Mouse (Mus musculus): Measurements from ENCODE around the gene Kcnn3. TPM values are rescaled to one million over a fixed set of nuclear protein-coding genes. Genes with fewer than 3 reads are reported as not detected.

Kcnn3 gene
- polyA plus RNA-seq, 1 experiment from 2014 or later = 4.4 TPM

DNA sequence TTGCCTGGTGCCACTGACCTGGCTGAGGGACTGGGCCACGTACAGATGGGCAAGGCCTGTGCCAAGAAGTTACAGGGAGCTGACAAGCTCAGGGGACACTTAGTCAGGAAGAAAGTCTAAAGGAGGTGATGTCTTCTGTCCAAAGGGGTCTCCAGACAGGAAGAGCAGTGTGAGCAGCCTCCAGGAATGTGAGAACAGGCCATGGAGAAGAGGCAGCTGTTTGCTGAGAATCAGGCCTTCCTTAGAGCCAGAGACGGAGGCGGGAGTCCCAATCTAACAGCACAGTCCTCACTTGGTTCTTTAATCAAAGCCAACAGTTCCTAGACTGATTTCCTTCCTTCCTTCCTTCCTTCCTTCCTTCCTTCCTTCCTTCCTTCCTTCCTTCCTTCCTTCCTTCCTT is 109.8 kb downstream of the Kcnn3 start:
- H3K9ac ChIP-seq (replicated peaks; ENCODE audit: low read depth, low read length) = no peak overlapping the region
- H3K27ac ChIP-seq (ENCODE audit: low read length) = peak overlapping the region; percentile 91
- no peak overlapping the region for H3K4me3 ChIP-seq (ENCODE audit: low read depth, low read length)
- no peak overlapping the region for H3K4me2 ChIP-seq (replicated peaks; ENCODE audit: low read depth, low read length)
- no peaks in the 10 kb centered on the region for H3K27me3 ChIP-seq (ENCODE audit: control insufficient read depth, insufficient read depth, low read length)
- no peak for ATAC-seq (ENCODE audit: insufficient number of reproducible peaks, insufficient read depth, low FRiP score, low read depth)
- H3K36me3 ChIP-seq (ENCODE audit: control insufficient read depth, insufficient read depth, low read length) = no peaks in the 10 kb centered on the region
- H3K4me1 ChIP-seq (ENCODE audit: control insufficient read depth, insufficient read depth, low read length) = peaks cover 31% of the 10 kb centered on the region; the same call in 1 of the 2 replicates
- 38% methylated on average over 3 of the region's 3 CpGs for WGBS
- no peaks in the 10 kb centered on the region for H3K9me3 ChIP-seq (ENCODE audit: control insufficient read depth, low read depth, low read length)

DNA sequence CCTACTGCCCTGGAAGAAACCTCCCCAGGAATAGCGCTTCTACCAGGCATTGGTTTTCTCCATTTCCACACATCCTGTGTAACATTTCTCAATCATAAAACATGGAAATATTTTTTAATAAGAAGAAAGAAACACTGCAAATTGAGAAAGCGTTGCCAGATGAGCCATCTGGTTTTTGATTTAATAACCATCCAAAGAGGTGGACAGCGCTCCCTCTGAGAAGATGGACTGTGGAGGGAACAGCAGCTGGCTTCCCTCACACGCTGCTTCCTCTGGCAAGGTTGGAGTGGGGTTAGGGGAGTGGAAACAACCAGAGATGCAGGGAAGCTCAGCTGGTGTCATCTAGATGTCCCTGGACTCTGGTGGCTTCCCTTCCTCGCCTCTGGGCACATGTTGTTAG is 111.8 kb downstream of the Kcnn3 start:
- Histone ChIP-seq H3K36me3 (ENCODE audit: control insufficient read depth, insufficient read depth, low read length) (no peaks in the 10 kb centered on the region), H3K9ac (replicated peaks; ENCODE audit: low read depth, low read length) (no peak overlapping the region), H3K4me1 (ENCODE audit: control insufficient read depth, insufficient read depth, low read length) (peaks cover 31% of the 10 kb centered on the region; the same call in 1 of the 2 replicates), H3K27me3 (ENCODE audit: control insufficient read depth, insufficient read depth, low read length) (no peaks in the 10 kb centered on the region), H3K27ac (ENCODE audit: low read length) (peak overlapping the region; percentile 82), H3K9me3 (ENCODE audit: control insufficient read depth, low read depth, low read length) (no peaks in the 10 kb centered on the region), H3K4me2 (replicated peaks; ENCODE audit: low read depth, low read length) (no peak overlapping the region), H3K4me3 (ENCODE audit: low read depth, low read length) (no peak overlapping the region)
- WGBS = 38% methylated on average over 5 of the region's 5 CpGs
- peak; percentile 65; the same call in 1 of the 2 replicates for ATAC-seq (ENCODE audit: insufficient number of reproducible peaks, insufficient read depth, low FRiP score, low read depth)

- WGBS = 82% methylated on average over 6 of the region's 6 CpGs
- no peak overlapping the region for H3K4me3 ChIP-seq (ENCODE audit: low read depth, low read length)
- H3K4me1 ChIP-seq (ENCODE audit: control insufficient read depth, insufficient read depth, low read length) = peaks cover 31% of the 10 kb centered on the region; the same call in 1 of the 2 replicates
- H3K9me3 ChIP-seq (ENCODE audit: control insufficient read depth, low read depth, low read length) = no peaks in the 10 kb centered on the region
- H3K36me3 ChIP-seq (ENCODE audit: control insufficient read depth, insufficient read depth, low read length) = no peaks in the 10 kb centered on the region
- H3K9ac ChIP-seq (replicated peaks; ENCODE audit: low read depth, low read length) = no peak overlapping the region
- no peaks in the 10 kb centered on the region for H3K27me3 ChIP-seq (ENCODE audit: control insufficient read depth, insufficient read depth, low read length)
- ATAC-seq (ENCODE audit: insufficient number of reproducible peaks, insufficient read depth, low FRiP score, low read depth) = no peak
- no peak overlapping the region for H3K27ac ChIP-seq (ENCODE audit: low read length)
- H3K4me2 ChIP-seq (replicated peaks; ENCODE audit: low read depth, low read length) = no peak overlapping the region
These were observed 113.6 kb downstream of the Kcnn3 start for GRCm38 (mm10) chr3:89633531-89633930.

- peak; percentile 64; the same call in 1 of the 2 replicates for ATAC-seq (ENCODE audit: insufficient number of reproducible peaks, insufficient read depth, low FRiP score, low read depth)
- no peaks in the 10 kb centered on the region for H3K9me3 ChIP-seq (ENCODE audit: control insufficient read depth, low read depth, low read length)
- WGBS = 86% methylated on average over 6 of the region's 6 CpGs
- no peak overlapping the region for H3K9ac ChIP-seq (replicated peaks; ENCODE audit: low read depth, low read length)
- no peak overlapping the region for H3K4me3 ChIP-seq (ENCODE audit: low read depth, low read length)
- H3K36me3 ChIP-seq (ENCODE audit: control insufficient read depth, insufficient read depth, low read length) = no peaks in the 10 kb centered on the region
- H3K4me1 ChIP-seq (ENCODE audit: control insufficient read depth, insufficient read depth, low read length) = peaks cover 31% of the 10 kb centered on the region; the same call in 1 of the 2 replicates
- no peaks in the 10 kb centered on the region for H3K27me3 ChIP-seq (ENCODE audit: control insufficient read depth, insufficient read depth, low read length)
- no peak overlapping the region for H3K4me2 ChIP-seq (replicated peaks; ENCODE audit: low read depth, low read length)
- H3K27ac ChIP-seq (ENCODE audit: low read length) = no peak overlapping the region
These were observed 114.0 kb downstream of the Kcnn3 start for GRCm38 (mm10) chr3:89633941-89634340.

DNA sequence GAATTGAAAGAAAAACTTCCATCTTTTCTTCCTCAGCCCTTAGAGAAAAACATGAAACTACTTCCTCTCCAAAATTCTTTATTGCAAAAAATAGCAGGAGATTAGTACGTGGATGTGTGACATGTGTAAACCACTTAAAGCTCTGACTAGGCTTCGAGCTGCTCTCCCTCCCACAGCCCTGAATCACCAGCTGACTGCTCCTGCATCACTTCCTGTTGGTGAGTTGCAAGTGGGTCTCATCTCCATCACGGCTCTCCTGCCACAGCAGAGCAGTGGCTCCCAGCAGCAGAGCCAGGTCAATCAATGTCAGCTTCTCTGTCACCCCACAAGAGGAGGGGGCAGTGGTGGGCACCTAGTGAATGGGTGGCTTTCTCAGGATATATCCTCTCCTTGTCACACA is 120.8 kb downstream of the Kcnn3 start:
- Histone ChIP-seq H3K27ac (ENCODE audit: low read length) (no peak overlapping the region), H3K9ac (replicated peaks; ENCODE audit: low read depth, low read length) (no peak overlapping the region), H3K4me1 (ENCODE audit: control insufficient read depth, insufficient read depth, low read length) (no peaks in the 10 kb centered on the region), H3K9me3 (ENCODE audit: control insufficient read depth, low read depth, low read length) (no peaks in the 10 kb centered on the region), H3K4me2 (replicated peaks; ENCODE audit: low read depth, low read length) (no peak overlapping the region), H3K4me3 (ENCODE audit: low read depth, low read length) (no peak overlapping the region), H3K27me3 (ENCODE audit: control insufficient read depth, insufficient read depth, low read length) (no peaks in the 10 kb centered on the region), H3K36me3 (ENCODE audit: control insufficient read depth, insufficient read depth, low read length) (no peaks in the 10 kb centered on the region)
- 16% methylated on average over 3 of the region's 3 CpGs for WGBS
- no peak for ATAC-seq (ENCODE audit: insufficient number of reproducible peaks, insufficient read depth, low FRiP score, low read depth)

GRCm38 (mm10) chr3:89643391-89643790 is 123.4 kb downstream of the Kcnn3 start:
- ATAC-seq (ENCODE audit: insufficient number of reproducible peaks, insufficient read depth, low FRiP score, low read depth) = no peak
- Histone ChIP-seq H3K4me2 (replicated peaks; ENCODE audit: low read depth, low read length) (no peak overlapping the region), H3K9me3 (ENCODE audit: control insufficient read depth, low read depth, low read length) (no peaks in the 10 kb centered on the region), H3K4me1 (ENCODE audit: control insufficient read depth, insufficient read depth, low read length) (peaks cover 23% of the 10 kb centered on the region), H3K4me3 (ENCODE audit: low read depth, low read length) (no peak overlapping the region), H3K27me3 (ENCODE audit: control insufficient read depth, insufficient read depth, low read length) (no peaks in the 10 kb centered on the region), H3K27ac (ENCODE audit: low read length) (no peak overlapping the region), H3K9ac (replicated peaks; ENCODE audit: low read depth, low read length) (no peak overlapping the region), H3K36me3 (ENCODE audit: control insufficient read depth, insufficient read depth, low read length) (no peaks in the 10 kb centered on the region)
- 39% methylated on average over 8 of the region's 8 CpGs for WGBS

DNA sequence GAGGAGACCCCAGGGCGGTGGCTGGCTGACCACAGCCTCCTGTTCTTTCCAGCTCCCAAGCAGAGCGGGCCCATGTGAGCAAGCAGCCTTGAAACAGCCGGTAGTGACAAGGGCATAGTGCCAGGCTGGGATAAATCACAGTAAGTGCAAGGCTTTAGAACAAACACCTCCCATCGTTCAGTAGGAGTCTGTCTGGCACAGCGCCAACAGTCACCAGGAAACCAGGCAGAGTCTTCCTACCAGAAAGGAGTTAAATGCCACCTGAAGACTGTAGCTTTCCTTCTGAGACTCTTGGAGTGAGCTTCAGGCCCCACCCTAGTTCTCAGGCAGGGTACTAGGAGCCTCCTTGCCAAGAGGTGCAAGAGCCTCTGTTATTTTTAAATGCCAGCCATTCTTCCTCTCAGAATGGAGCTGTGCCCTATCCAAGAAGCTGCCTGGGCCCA is 126.9 kb downstream of the Kcnn3 start:
- H3K4me3 ChIP-seq (ENCODE audit: low read depth, low read length) = no peak overlapping the region
- H3K9me3 ChIP-seq (ENCODE audit: control insufficient read depth, low read depth, low read length) = no peaks in the 10 kb centered on the region
- peak; percentile 51; the same call in 1 of the 2 replicates for ATAC-seq (ENCODE audit: insufficient number of reproducible peaks, insufficient read depth, low FRiP score, low read depth)
- H3K4me1 ChIP-seq (ENCODE audit: control insufficient read depth, insufficient read depth, low read length) = peaks cover 23% of the 10 kb centered on the region
- no peaks in the 10 kb centered on the region for H3K36me3 ChIP-seq (ENCODE audit: control insufficient read depth, insufficient read depth, low read length)
- no peak overlapping the region for H3K4me2 ChIP-seq (replicated peaks; ENCODE audit: low read depth, low read length)
- no peak overlapping the region for H3K9ac ChIP-seq (replicated peaks; ENCODE audit: low read depth, low read length)
- WGBS = 44% methylated on average over 5 of the region's 5 CpGs
- no peaks in the 10 kb centered on the region for H3K27me3 ChIP-seq (ENCODE audit: control insufficient read depth, insufficient read depth, low read length)
- H3K27ac ChIP-seq (ENCODE audit: low read length) = peak overlapping the region; percentile 66; the same call in 1 of the 2 replicates

DNA sequence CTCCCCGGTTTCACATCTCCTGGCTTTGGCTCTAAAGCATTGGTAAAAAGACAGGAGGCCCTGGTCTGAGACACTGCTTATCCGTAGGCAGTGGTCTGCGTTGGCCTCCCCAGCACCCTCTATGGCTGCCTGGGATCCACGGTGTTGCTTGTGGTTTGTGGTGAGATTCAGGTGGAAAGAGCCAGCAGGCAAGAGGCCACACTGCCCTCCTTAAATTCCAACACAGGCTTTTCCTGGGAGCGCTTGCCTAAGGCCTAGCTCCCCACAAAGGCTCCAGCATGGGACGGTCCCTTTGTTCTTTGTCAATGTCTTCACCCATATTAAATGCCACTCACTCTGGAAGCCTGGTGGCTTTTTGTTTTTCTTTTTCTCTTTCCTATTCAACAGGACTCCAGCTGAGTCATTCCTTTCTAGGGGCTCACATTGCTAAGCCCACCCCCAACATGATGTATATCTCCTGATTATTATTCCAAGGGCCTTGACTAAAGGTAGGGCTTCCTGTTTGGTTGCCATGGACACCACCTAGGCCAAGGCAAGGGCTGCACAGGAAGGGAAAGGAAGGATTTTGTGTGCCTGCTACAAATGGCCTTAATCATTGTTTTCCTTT is 127.4 kb downstream of the Kcnn3 start:
- Histone ChIP-seq H3K27me3 (ENCODE audit: control insufficient read depth, insufficient read depth, low read length) (no peaks in the 10 kb centered on the region), H3K4me2 (replicated peaks; ENCODE audit: low read depth, low read length) (no peak overlapping the region), H3K4me3 (ENCODE audit: low read depth, low read length) (no peak overlapping the region), H3K4me1 (ENCODE audit: control insufficient read depth, insufficient read depth, low read length) (peaks cover 23% of the 10 kb centered on the region), H3K27ac (ENCODE audit: low read length) (peak overlapping the region; percentile 66; the same call in 1 of the 2 replicates), H3K36me3 (ENCODE audit: control insufficient read depth, insufficient read depth, low read length) (no peaks in the 10 kb centered on the region), H3K9me3 (ENCODE audit: control insufficient read depth, low read depth, low read length) (no peaks in the 10 kb centered on the region), H3K9ac (replicated peaks; ENCODE audit: low read depth, low read length) (no peak overlapping the region)
- ATAC-seq (ENCODE audit: insufficient number of reproducible peaks, insufficient read depth, low FRiP score, low read depth) = no peak
- WGBS = 65% methylated on average over 6 of the region's 6 CpGs

DNA sequence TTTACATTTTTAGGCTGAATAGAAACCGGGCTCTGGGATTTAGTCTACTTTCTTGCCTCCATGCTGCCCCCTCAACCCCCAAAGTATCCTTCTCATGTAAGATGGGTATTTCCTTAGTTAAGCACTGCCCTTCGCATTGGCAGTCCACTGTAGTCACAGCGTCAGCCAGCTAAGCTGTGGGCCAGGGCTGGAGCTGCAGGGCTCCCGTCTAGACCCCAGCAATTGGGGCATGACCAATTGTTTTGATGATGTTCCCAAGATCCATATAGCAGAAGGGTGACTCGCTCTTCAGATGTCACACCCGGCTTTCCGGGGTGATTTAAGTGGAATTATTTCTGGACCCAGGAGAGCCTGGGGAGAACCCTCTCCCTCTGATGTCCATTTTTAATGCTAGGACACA is 129.9 kb downstream of the Kcnn3 start:
- H3K27me3 ChIP-seq (ENCODE audit: control insufficient read depth, insufficient read depth, low read length) = no peaks in the 10 kb centered on the region
- H3K4me3 ChIP-seq (ENCODE audit: low read depth, low read length) = no peak overlapping the region
- peaks cover 23% of the 10 kb centered on the region for H3K4me1 ChIP-seq (ENCODE audit: control insufficient read depth, insufficient read depth, low read length)
- no peak for ATAC-seq (ENCODE audit: insufficient number of reproducible peaks, insufficient read depth, low FRiP score, low read depth)
- H3K9me3 ChIP-seq (ENCODE audit: control insufficient read depth, low read depth, low read length) = no peaks in the 10 kb centered on the region
- H3K27ac ChIP-seq (ENCODE audit: low read length) = no peak overlapping the region
- no peak overlapping the region for H3K9ac ChIP-seq (replicated peaks; ENCODE audit: low read depth, low read length)
- WGBS = 84% methylated on average over 7 of the region's 7 CpGs
- H3K36me3 ChIP-seq (ENCODE audit: control insufficient read depth, insufficient read depth, low read length) = no peaks in the 10 kb centered on the region
- H3K4me2 ChIP-seq (replicated peaks; ENCODE audit: low read depth, low read length) = no peak overlapping the region

Data from stomach, embryonic 14.5 days (tissue).